Mouse (Mus musculus) cerebellum, adult 9-11 months (tissue): ENCODE results near the gene Olfr129.

ENCODE experiments used
- DNase-seq: peaks from one replicate; pipeline ENCODE4 v3.0.0; 2022

The Olfr129 gene

DNA sequence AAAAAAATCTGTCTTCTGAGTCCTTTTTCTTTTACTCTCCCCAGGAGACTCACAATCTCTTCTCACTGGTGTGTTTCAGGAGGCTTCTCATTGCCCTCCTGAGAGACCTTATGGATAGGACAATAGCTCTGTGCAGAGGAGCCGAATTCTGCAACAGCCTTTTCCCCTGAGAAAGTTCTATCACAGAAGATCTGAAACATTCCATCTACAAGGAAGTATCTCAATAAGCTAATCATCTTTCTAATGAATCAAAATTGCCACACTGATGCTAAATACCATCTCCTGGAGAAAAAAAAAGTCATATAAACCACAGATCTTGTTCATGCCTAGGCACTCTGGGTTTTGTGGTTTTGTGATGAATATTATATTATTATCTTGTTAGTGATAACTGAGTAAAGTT lies at the start of gene Olfr129:
Olfr129 (minus strand) TSS at position 101 of the 400 bp plus-strand sequence.
- no peak for DNase-seq

DNA sequence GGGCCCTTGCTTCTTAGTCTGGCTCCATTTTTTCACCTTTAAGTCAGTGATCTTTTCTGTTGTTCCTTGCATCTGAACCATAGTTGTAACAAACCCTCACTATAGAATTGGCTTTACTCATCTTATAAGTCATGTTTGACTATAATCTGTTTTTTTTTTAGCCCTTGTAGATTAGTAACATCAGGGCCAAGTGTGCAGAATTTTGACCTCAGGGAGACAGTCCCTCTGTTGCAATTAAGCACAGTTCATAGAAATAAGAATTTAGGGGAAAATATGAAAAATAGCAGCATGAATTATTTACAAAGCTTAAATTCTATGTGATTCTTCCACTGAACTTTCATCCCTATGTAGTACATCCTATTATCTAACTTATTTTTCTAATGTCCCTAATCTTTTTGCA lies 28.7 kb upstream of the Olfr129 start, which contains the start of gene Olfr131:
Olfr131 (minus strand) TSS at position 101 of the 400 bp plus-strand sequence.
- no peak for DNase-seq

DNA sequence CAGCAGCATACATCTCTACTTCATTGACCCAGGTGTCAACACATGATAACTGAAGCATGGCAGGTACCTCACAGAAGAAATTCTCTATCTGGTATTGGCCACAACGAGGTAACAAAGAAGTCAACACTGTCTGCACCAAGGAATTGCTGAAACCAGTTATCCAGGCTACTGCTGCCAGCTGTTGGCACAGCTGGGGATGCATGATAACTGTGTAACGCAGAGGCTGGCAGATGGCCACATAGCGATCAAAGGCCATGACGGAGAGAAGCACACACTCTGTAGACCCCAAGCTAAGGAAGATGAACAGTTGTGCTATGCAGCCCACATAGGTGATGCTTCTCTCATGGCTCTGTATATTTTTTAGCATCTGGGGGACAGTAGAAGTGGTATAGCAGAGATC lies 22.5 kb upstream of the Olfr129 start:
- no peak for DNase-seq

DNA sequence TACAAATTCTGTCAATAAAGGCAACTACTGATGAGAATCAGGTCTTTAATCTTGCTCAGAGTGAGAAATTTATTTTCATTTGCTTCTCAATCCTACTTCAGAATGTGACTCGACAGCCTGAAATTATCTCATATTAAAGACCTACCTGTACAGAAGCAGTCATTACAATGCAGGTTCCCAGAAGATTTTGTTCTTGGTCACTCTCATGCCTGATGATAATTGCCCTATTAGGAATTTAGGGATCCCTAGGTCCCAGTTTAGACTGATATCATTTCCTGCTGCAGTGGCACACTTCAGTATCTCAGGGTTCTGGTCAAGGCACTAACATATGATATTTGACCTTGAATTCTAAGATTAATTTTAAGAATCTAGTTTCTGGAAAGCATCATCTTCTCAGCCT lies 3.7 kb upstream of the Olfr129 start, which contains the start of gene Olfr130:
Olfr130 (plus strand) TSS at position 301 of the 400 bp plus-strand sequence.
- DNase-seq, result no peak

DNA sequence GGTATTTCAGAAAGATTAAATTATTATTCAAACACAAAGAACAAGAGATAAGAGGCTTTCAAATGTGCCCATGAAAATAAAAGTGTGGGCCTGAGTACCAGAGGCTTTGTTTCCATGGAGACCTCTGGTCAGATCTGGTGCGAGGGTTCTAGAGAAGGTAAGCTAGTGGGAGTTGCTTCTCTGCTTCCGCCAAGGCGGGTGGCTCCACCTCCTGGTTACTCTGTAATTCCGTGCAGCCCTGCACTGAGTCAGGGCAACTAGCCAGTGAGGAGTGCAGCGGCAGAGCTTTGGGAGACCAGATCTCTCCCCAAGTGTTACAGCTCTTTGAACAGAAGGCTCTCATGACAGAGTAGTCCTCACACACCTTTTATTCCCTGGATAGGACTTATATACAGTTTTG lies 33.6 kb downstream of the Olfr129 start:
- DNase-seq, result no peak

DNA sequence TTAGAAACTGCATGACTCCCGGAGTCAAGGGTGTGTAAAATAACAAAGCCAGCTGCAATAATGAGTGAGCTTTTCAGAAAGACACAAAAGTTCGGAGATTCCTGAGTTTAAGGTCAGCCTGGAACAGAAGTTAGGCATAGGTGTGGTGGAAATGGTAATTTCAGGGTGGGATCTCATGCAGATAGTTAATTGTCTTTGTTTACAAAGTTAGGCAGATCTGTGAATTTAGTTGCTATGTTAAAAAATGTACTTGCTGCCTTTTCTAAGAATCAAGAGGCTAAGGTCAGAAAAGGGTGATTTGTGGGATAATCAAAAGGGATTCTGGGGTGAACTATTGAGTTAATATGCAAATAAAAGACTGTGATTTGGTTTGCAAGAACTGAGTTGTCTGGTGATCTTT lies 43.5 kb downstream of the Olfr129 start:
- no peak for DNase-seq

DNA sequence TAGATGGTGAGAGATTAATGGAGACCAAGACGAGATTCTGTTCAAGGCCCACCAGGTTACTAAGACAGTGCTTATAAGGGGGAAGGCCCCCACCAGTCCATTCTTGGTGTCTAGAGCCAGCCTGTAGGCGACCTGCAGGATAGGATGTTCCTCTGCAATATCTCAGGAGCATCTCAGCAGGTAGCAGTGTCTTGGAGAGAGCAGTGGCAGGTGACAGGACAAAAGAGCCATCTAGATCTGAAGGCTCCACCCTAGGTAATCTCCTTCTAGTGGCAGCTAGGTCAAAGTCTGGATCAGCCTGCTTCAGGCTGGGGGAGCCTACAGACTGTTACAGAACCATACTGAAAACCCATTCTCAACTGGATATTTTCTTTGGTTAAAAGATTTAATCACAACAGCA lies 54.9 kb downstream of the Olfr129 start:
- DNase-seq, result no peak
